Mouse (Mus musculus): ENCODE measurements around the gene Gm12355.
A peak's percentile ranks its signal among the peaks of the same experiment; 100 is the strongest.

DNA sequence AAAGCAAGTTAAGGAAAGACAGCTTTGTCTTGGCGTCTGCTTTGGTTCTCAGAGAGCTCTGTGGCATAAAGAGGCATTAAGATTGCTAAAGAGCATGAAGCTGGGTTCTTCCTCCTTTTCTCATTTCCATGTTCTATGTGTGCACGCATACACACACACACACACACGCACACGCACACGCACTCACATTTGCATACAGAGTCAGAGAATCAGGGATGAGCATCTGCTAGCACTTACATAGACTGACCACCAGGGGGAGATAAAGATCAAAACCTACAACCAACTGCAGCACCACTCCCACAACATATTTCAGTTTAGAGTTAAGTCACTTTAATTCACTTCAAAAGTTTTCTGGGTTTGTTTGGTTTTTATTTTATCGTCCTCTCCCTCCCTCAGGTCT is 35.1 kb upstream of the Gm12355 start:
- TF ChIP-seq CTCF (IDR thresholded peaks at IDR 0.05; ENCODE audit: low read depth), result peak; percentile 78
- TF ChIP-seq EP300 (IDR thresholded peaks at IDR 0.05; ENCODE audit: low read depth), result no peak

Measured in heart, postnatal 0 days (tissue).